ENCODE assay signal across 9 mouse cellular contexts in the genomic region with DNA sequence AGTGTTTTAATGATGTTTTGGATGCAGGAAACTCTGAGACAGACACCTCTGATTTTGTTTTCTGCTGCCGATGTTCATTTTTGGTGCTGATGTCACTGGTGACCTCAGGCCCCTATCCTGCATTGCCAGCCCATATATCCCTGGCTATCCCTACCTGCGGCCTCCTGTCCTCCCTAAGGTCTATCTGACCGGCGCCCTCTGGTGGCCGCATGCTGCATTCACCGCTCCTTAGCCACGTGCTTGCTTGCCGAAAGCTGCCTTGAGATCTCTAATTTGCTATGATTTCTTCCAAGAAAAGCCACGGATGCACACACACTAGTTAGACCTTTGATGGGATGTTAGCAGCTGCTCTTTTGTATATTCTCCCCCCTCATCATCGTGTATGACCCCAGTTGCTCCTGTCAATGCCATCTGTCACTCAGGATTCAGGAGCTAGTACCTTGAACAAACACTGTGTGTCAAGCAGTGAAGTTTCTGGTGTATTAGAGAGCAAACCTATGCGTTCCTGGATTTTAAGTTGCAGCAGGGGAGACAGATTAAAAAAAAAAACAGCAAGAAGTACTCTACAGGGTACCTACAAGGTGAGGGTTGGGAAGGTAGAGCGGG.
DNase-seq lines count a peak whose midpoint lies in the region; ATAC-seq lines count a peak whose summit lies in the region.
"Had no signal": no experiment of that assay in that cellular context is flagged by ENCODE, and none has a peak within 500 bp of the region (broad histone marks: within the 10 kb centered on the region; RNA-seq: fewer than 3 reads in every experiment).

No protein-coding gene starts in this region.

- no peak overlapping the region for H3K4me2 ChIP-seq in hindbrain, embryonic 14.5 days (replicated peaks)
- H3K4me2 ChIP-seq: liver, embryonic 15.5 days had no signal

- WGBS in hindbrain, embryonic 14.5 days = 19% methylated on average over 12 of the region's 12 CpGs

- no peaks in the 10 kb centered on the region for H3K27me3 ChIP-seq in hindbrain, embryonic 14.5 days (ENCODE audit: control insufficient read depth, insufficient read depth, low read length)
- H3K27me3 ChIP-seq: liver, embryonic 15.5 days had no signal

- H3K4me1 ChIP-seq in hindbrain, embryonic 14.5 days (replicated peaks; ENCODE audit: control insufficient read depth, insufficient read depth, low read length) = no peaks in the 10 kb centered on the region
- H3K4me1 ChIP-seq: liver, embryonic 15.5 days had no signal

- no peak overlapping the region for H3K9ac ChIP-seq in hindbrain, embryonic 14.5 days
- H3K9ac ChIP-seq: liver, embryonic 15.5 days had no signal

- H3K36me3 ChIP-seq in hindbrain, embryonic 14.5 days (replicated peaks; ENCODE audit: control insufficient read depth, insufficient read depth) = no peaks in the 10 kb centered on the region
- H3K36me3 ChIP-seq: liver, embryonic 15.5 days had no signal

- no peak overlapping the region for H3K4me3 ChIP-seq in hindbrain, embryonic 14.5 days (replicated peaks; ENCODE audit: low read length)
- H3K4me3 ChIP-seq: liver, embryonic 15.5 days had no signal

- DNase-seq in NIH3T3 (ENCODE audit: low read depth) = peak; percentile 91
- peak; percentile 72 for DNase-seq in cerebellum, adult 9-10 months
- DNase-seq in frontal cortex, postnatal 36 days (ENCODE audit: low spot score in 2 of 2) = peak; percentile 72 to 80
- DNase-seq in hindbrain, embryonic 14.5 days (ENCODE audit: low spot score) = peak; percentile 81
- peak; percentile 79 to 83 for DNase-seq in layer of hippocampus, postnatal 10 days (ENCODE audit: low spot score in 2 of 2)
- peak; percentile 83 for DNase-seq in lung, postnatal 14 days
- DNase-seq in retina, adult 2 months (ENCODE audit: low read depth, low spot score) = peak; percentile 23
- peak; percentile 56 to 58 for DNase-seq in thymus, postnatal 36 days

- no peak overlapping the region for H3K27ac ChIP-seq in hindbrain, embryonic 14.5 days
- H3K27ac ChIP-seq: liver, embryonic 15.5 days had no signal

- ATAC-seq in hindbrain, embryonic 14.5 days (ENCODE audit: low FRiP score) = peak; percentile 78

- no peaks in the 10 kb centered on the region for H3K9me3 ChIP-seq in hindbrain, embryonic 14.5 days (ENCODE audit: control insufficient read depth, low read length)
- H3K9me3 ChIP-seq: liver, embryonic 15.5 days had no signal

Comparison
In these comparisons a context has a peak if more than half of its experiments do, and no peak if none do; other contexts are left out.
1. DNase-seq: peak in every context shown above with its lines; median percentile 91 in NIH3T3; 83 in lung, postnatal 14 days; 81 in hindbrain, embryonic 14.5 days; 81 in layer of hippocampus, postnatal 10 days; 76 in frontal cortex, postnatal 36 days; 72 in cerebellum, adult 9-10 months; 57 in thymus, postnatal 36 days; 23 in retina, adult 2 months.